Mouse (Mus musculus) spleen, postnatal 36 days (tissue): ENCODE data around the gene Nap1l3.

Experiments
- DNase-seq, 2 experiments: peaks; one replicate each; pipeline ENCODE4 v3.0.0; 2022; ENCODE audit warnings: low spot score in 2 of 2, mixed read lengths in 1 of 2

The Nap1l3 gene

DNA sequence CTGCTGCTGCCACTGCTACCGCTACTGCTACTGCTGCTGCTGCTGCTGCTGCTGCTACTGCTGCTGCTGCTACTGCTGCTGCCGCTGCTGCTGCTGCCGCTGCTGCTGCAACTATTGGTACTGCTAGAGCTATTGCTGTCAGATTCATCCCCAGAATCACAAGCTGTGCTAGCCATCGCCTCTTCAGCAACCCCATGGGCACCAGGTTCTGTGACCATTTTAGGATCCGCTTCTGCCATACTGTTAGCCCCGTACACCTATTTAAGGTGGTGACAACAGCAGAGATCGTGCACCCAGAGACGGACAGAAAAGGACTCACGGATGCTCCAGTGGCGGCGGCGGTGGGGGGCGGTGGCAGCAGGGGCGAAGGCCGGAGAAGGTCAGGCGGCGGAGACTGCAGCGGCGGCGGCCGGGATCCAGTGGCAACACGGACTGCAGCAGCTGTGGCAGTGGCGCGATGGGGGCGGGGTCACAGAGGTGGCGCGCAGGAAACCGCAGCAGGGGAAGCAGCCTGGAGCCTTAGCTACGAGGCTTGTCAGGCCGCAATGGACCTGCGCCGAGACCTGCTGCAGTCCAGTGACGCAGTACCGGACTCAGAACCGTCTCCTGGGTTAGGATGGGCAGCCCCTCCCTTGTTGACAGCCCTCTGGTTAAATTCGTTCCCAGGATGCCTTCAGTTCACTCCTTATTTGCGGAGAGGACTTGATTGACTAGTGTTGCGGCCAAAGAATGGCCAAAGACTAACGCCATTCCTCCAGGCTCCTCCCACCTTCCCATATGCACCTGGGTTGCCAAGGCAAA lies at the start of gene Nap1l3:
Gene Nap1l3 (minus strand): TSS at position 621 of the 801 bp plus-strand sequence.
- DNase-seq = peak; percentile 0 to 6

DNA sequence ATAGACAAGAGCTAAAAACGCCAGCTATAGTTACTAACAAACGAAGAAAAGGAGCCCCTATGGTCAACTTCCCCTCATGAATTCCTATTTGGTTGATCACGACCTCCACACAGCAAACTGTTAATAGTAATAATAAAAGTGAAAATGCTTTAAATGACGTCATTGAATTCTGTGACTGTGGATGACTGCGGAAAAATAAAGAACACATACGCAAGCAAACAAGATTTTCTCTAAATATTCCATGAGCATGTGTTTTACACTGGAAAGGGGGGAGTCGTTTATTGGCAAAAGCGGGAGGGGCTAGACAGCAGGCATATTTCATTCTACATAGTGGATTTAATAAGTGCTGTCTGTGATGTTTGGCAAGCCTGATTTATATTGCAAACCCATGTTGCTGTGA lies 451 bp upstream of the Nap1l3 start:
- no peak for DNase-seq
